Mouse (Mus musculus) frontal cortex, adult 2 months (tissue): ENCODE data around the gene Tyw1. TPM values are rescaled to one million over a fixed set of nuclear protein-coding genes. Genes with fewer than 3 reads are reported as not detected.
"Not testable (repeated sequence)": the region's sequence is repeated elsewhere in the genome, so short reads cannot be mapped to it uniquely, and the experiment has no call there.

Experiments
- DNase-seq, 2 experiments: peaks; one replicate each; pipeline ENCODE4 v3.0.0; 2022; ENCODE audit warnings: low spot score in 1 of 2; ENCODE audit errors: extremely low spot score in 1 of 2
- polyA plus RNA-seq: library from polyadenylated mRNA; depleted of rRNA; stranded (reverse); fragments of >200 nt; gene quantifications from 2 replicates; pipeline ENCODE4 v1.2.3, GENCODE M21; 2012; rRNA removed

The Tyw1 gene
- polyA plus RNA-seq = 14.4 and 15.1 TPM in 2 replicates

GRCm38 (mm10) chr5:130255017-130255720 lies at the start of gene Tyw1, which contains the start of gene Sbds:
Gene Tyw1, plus strand, starts transcription at chr5:130255619.
Gene Sbds, minus strand, starts transcription at chr5:130255530.
- DNase-seq = peak; percentile 98 to 99

GRCm38 (mm10) chr5:130207299-130207698 lies 48.1 kb upstream of the Tyw1 start:
- DNase-seq = no peak

GRCm38 (mm10) chr5:130212956-130213355 lies 42.5 kb upstream of the Tyw1 start:
- no peak for DNase-seq

- no peak for DNase-seq
These were observed 38.6 kb upstream of the Tyw1 start, which contains the start of gene Tmem248 for GRCm38 (mm10) chr5:130216781-130217180. Gene Tmem248, plus strand, starts transcription at chr5:130217081.

- DNase-seq = no peak
These were observed 38.0 kb upstream of the Tyw1 start for GRCm38 (mm10) chr5:130217406-130217805.

GRCm38 (mm10) chr5:130218336-130218735 lies 37.1 kb upstream of the Tyw1 start:
- DNase-seq = no peak

- no peak for DNase-seq
These were observed 34.1 kb upstream of the Tyw1 start for GRCm38 (mm10) chr5:130221316-130221715.

- no peak for DNase-seq
These were observed 33.7 kb upstream of the Tyw1 start for GRCm38 (mm10) chr5:130221760-130222145.

- DNase-seq = peak; percentile 77 to 95
These were observed 33.0 kb upstream of the Tyw1 start for GRCm38 (mm10) chr5:130222146-130223004.

GRCm38 (mm10) chr5:130226790-130227189 lies 28.6 kb upstream of the Tyw1 start:
- DNase-seq = no peak

- DNase-seq = no peak
These were observed 27.3 kb upstream of the Tyw1 start for GRCm38 (mm10) chr5:130228120-130228519.

- no peak for DNase-seq
These were observed 19.1 kb upstream of the Tyw1 start for GRCm38 (mm10) chr5:130236302-130236701.

GRCm38 (mm10) chr5:130239236-130239635 lies 16.2 kb upstream of the Tyw1 start:
- no peak for DNase-seq

- no peak for DNase-seq
These were observed 15.6 kb upstream of the Tyw1 start for GRCm38 (mm10) chr5:130239856-130240255.

- no peak for DNase-seq
These were observed 14.0 kb upstream of the Tyw1 start for GRCm38 (mm10) chr5:130241426-130241825.

- DNase-seq = no peak
These were observed 7.6 kb upstream of the Tyw1 start for GRCm38 (mm10) chr5:130247823-130248222.

GRCm38 (mm10) chr5:130254164-130255016 lies 1.0 kb upstream of the Tyw1 start:
- peak; percentile 38 to 55 for DNase-seq

GRCm38 (mm10) chr5:130255799-130256525 lies 543 bp downstream of the Tyw1 start:
- not testable (repeated sequence) for DNase-seq

- DNase-seq = peak; percentile 94 to 96
These were observed 1.4 kb downstream of the Tyw1 start for GRCm38 (mm10) chr5:130256678-130257271.

- no peak for DNase-seq
These were observed 1.9 kb downstream of the Tyw1 start for GRCm38 (mm10) chr5:130257303-130257702.
